Mouse (Mus musculus): ENCODE results near the gene Proser3.
A peak's percentile ranks its signal among the peaks of the same experiment; 100 is the strongest.

Gene Proser3

GRCm38 (mm10) chr7:30552102-30553020 is at the start of gene Proser3, which contains the start of gene Hspb6:
Gene Proser3 (minus strand): TSS chr7:30552299.
Gene Hspb6 (plus strand): TSS chr7:30552178.
- peak; percentile 98 to 99 for DNase-seq

- DNase-seq = peak; percentile 68 to 82
Observed at GRCm38 (mm10) chr7:30600651-30601050, 48.6 kb upstream of the Proser3 start.

GRCm38 (mm10) chr7:30599933-30600353 is 47.8 kb upstream of the Proser3 start:
- peak; percentile 98 to 99 for DNase-seq

GRCm38 (mm10) chr7:30598786-30599185 is 46.7 kb upstream of the Proser3 start, which contains the start of gene Zbtb32:
Gene Zbtb32 (minus strand): TSS chr7:30598909.
- DNase-seq = no peak

GRCm38 (mm10) chr7:30596811-30597210 is 44.7 kb upstream of the Proser3 start:
- DNase-seq = no peak

- DNase-seq = no peak
Observed at GRCm38 (mm10) chr7:30596093-30596492, 44.0 kb upstream of the Proser3 start.

- DNase-seq = no peak
Observed at GRCm38 (mm10) chr7:30594510-30595024, 42.5 kb upstream of the Proser3 start.

- DNase-seq = no peak
Observed at GRCm38 (mm10) chr7:30593579-30594509, 41.7 kb upstream of the Proser3 start.

GRCm38 (mm10) chr7:30592772-30593423 is 40.8 kb upstream of the Proser3 start:
- DNase-seq = no peak

GRCm38 (mm10) chr7:30591605-30591951 is 39.5 kb upstream of the Proser3 start:
- no peak for DNase-seq

- DNase-seq = no peak
Observed at GRCm38 (mm10) chr7:30590927-30591604, 39.0 kb upstream of the Proser3 start.

- peak; percentile 90 to 91 for DNase-seq
Observed at GRCm38 (mm10) chr7:30589435-30590301, 37.6 kb upstream of the Proser3 start.

- DNase-seq = peak; percentile 97 to 99
Observed at GRCm38 (mm10) chr7:30588676-30589434, 36.8 kb upstream of the Proser3 start, which contains the start of gene Kmt2b. Gene Kmt2b (minus strand): TSS chr7:30588726.

- DNase-seq = peak in 1 of 2 experiments; percentile 38
Observed at GRCm38 (mm10) chr7:30587842-30588667, 36.0 kb upstream of the Proser3 start.

GRCm38 (mm10) chr7:30586455-30587020 is 34.4 kb upstream of the Proser3 start:
- DNase-seq = no peak

GRCm38 (mm10) chr7:30585170-30585569 is 33.1 kb upstream of the Proser3 start:
- DNase-seq = peak in 1 of 2 experiments; percentile 35

GRCm38 (mm10) chr7:30584339-30584738 is 32.2 kb upstream of the Proser3 start:
- no peak for DNase-seq

- peak in 1 of 2 experiments; percentile 49 for DNase-seq
Observed at GRCm38 (mm10) chr7:30581547-30581946, 29.4 kb upstream of the Proser3 start.
